Mouse (Mus musculus): ENCODE measurements around the gene Gm15128.
"Not testable (repeated sequence)": the region's sequence is repeated elsewhere in the genome, so short reads cannot be mapped to it uniquely, and the experiment has no call there.

Gene Gm15128

GRCm38 (mm10) chrX:147765691-147766090 lies at the start of gene Gm15128:
TSS of gene Gm15128 (plus strand) at chrX:147765991.
- in situ Hi-C loops (cut with MseI, MboI), result not testable (repeated sequence)

All from mouse trophoblast stem cell (cell line).